Mouse (Mus musculus) ES-Bruce4 (cell line): Measurements from ENCODE around the gene Aebp1.

Experiments used
- CTCF ChIP-seq: IDR thresholded peaks from one replicate; pipeline ENCODE4 v1.8.1; 2011; ENCODE audit warnings: low read depth, low read length
- POLR2A ChIP-seq: IDR thresholded peaks from one replicate; pipeline ENCODE4 v1.8.1; 2011; ENCODE audit warnings: low read length; ENCODE audit not compliant: insufficient read depth

- TF ChIP-seq CTCF (no peak), POLR2A (no peak)
Measured at GRCm38 (mm10) chr11:5893807-5894206, 32.1 kb downstream of the Aebp1 start.
